In genomic region chr2:101981964-101982498, GRCm38 (mm10) we compare ENCODE assay signal across 22 mouse cellular contexts.
DNase-seq lines count a peak whose midpoint lies in the region; ATAC-seq lines count a peak whose summit lies in the region.
"Had no signal": no experiment of that assay in that cellular context is flagged by ENCODE, and none has a peak within 500 bp of the region (broad histone marks: within the 10 kb centered on the region; RNA-seq: fewer than 3 reads in every experiment).

No protein-coding gene starts in this region.

- H3K27me3 ChIP-seq in intestine, embryonic 14.5 days (replicated peaks; ENCODE audit: control insufficient read depth, insufficient read depth, low read length), result no peaks in the 10 kb centered on the region
- no peaks in the 10 kb centered on the region for H3K27me3 ChIP-seq in intestine, embryonic 16.5 days (replicated peaks; ENCODE audit: control insufficient read depth, insufficient read depth, low read length)
- no peaks in the 10 kb centered on the region for H3K27me3 ChIP-seq in lung, embryonic 15.5 days
- H3K27me3 ChIP-seq in embryonic facial prominence, embryonic 14.5 days (replicated peaks; ENCODE audit: control insufficient read depth, insufficient read depth, low read length), result no peaks in the 10 kb centered on the region
- H3K27me3 ChIP-seq: heart, embryonic 15.5 days; liver, embryonic 12.5 days; neural tube, embryonic 15.5 days had no signal

- peaks cover 24% of the 10 kb centered on the region for H3K4me1 ChIP-seq in intestine, embryonic 14.5 days (replicated peaks; ENCODE audit: control insufficient read depth, insufficient read depth, low read length)
- peaks cover 8% of the 10 kb centered on the region for H3K4me1 ChIP-seq in intestine, embryonic 16.5 days (ENCODE audit: control insufficient read depth, insufficient read depth, low read length)
- peaks cover 50% of the 10 kb centered on the region for H3K4me1 ChIP-seq in lung, embryonic 15.5 days
- H3K4me1 ChIP-seq in embryonic facial prominence, embryonic 14.5 days (ENCODE audit: control insufficient read depth, insufficient read depth, low read length), result peaks cover 47% of the 10 kb centered on the region

- H3K9ac ChIP-seq in intestine, embryonic 14.5 days (ENCODE audit: low read length), result no peak overlapping the region
- H3K9ac ChIP-seq in intestine, embryonic 16.5 days (ENCODE audit: low read depth, low read length), result no peak overlapping the region
- H3K9ac ChIP-seq in lung, embryonic 15.5 days, result no peak overlapping the region
- H3K9ac ChIP-seq in embryonic facial prominence, embryonic 14.5 days (ENCODE audit: low read depth, low read length), result no peak overlapping the region
- H3K9ac ChIP-seq: heart, embryonic 15.5 days; liver, embryonic 12.5 days; neural tube, embryonic 15.5 days had no signal

- DNase-seq in intestine, embryonic 14.5 days (ENCODE audit: low spot score), result peak; percentile 50
- DNase-seq in lung, postnatal 36 days, result no peak
- peak; percentile 33 for DNase-seq in NIH3T3 (ENCODE audit: low read depth)
- no peak for DNase-seq in embryonic facial prominence, embryonic 14.5 days (ENCODE audit: low spot score)
- DNase-seq in urinary bladder, postnatal 4 days (ENCODE audit: low spot score in 2 of 2), result no peak
- DNase-seq: adrenal gland, adult 2 months; cerebellum, adult 11 months; cerebellum, postnatal 14 days; gastrocnemius, adult 2 months; heart, adult 11 months; left cerebral cortex, postnatal 4 days; lung, postnatal 14 days; right cerebral cortex, postnatal 25 days had no signal

- H3K9me3 ChIP-seq in intestine, embryonic 14.5 days (ENCODE audit: control insufficient read depth, low read length), result no peaks in the 10 kb centered on the region
- H3K9me3 ChIP-seq in intestine, embryonic 16.5 days (ENCODE audit: control insufficient read depth, low read length), result no peaks in the 10 kb centered on the region
- H3K9me3 ChIP-seq in lung, embryonic 15.5 days, result no peaks in the 10 kb centered on the region
- no peaks in the 10 kb centered on the region for H3K9me3 ChIP-seq in embryonic facial prominence, embryonic 14.5 days (ENCODE audit: control insufficient read depth, low read length)
- H3K9me3 ChIP-seq: G1E; heart, embryonic 15.5 days; liver, embryonic 12.5 days; neural tube, embryonic 15.5 days had no signal

- H3K4me2 ChIP-seq in intestine, embryonic 14.5 days (ENCODE audit: low read length), result no peak overlapping the region
- H3K4me2 ChIP-seq in intestine, embryonic 16.5 days (ENCODE audit: low read depth, low read length), result no peak overlapping the region
- no peak overlapping the region for H3K4me2 ChIP-seq in lung, embryonic 15.5 days
- H3K4me2 ChIP-seq in embryonic facial prominence, embryonic 14.5 days (ENCODE audit: low read depth, low read length), result no peak overlapping the region
- H3K4me2 ChIP-seq: heart, embryonic 15.5 days; liver, embryonic 12.5 days; neural tube, embryonic 15.5 days had no signal

- H3K36me3 ChIP-seq in intestine, embryonic 14.5 days (ENCODE audit: control insufficient read depth, insufficient read depth, low read length), result no peaks in the 10 kb centered on the region
- no peaks in the 10 kb centered on the region for H3K36me3 ChIP-seq in intestine, embryonic 16.5 days (ENCODE audit: control insufficient read depth, insufficient read depth, low read length)
- no peaks in the 10 kb centered on the region for H3K36me3 ChIP-seq in lung, embryonic 15.5 days
- no peaks in the 10 kb centered on the region for H3K36me3 ChIP-seq in embryonic facial prominence, embryonic 14.5 days (ENCODE audit: control insufficient read depth, insufficient read depth, low read length)
- H3K36me3 ChIP-seq: G1E; heart, embryonic 15.5 days; liver, embryonic 12.5 days; neural tube, embryonic 15.5 days had no signal

- WGBS in intestine, embryonic 14.5 days, result 74% methylated on average over 6 of the region's 6 CpGs
- 76% methylated on average over 6 of the region's 6 CpGs for WGBS in intestine, embryonic 16.5 days
- WGBS in lung, embryonic 15.5 days, result 57% methylated on average over 6 of the region's 6 CpGs
- 89% methylated on average over 6 of the region's 6 CpGs for WGBS in embryonic facial prominence, embryonic 14.5 days

- H3K27ac ChIP-seq in intestine, embryonic 14.5 days (ENCODE audit: low read depth), result no peak overlapping the region
- no peak overlapping the region for H3K27ac ChIP-seq in intestine, embryonic 16.5 days (ENCODE audit: low read length)
- H3K27ac ChIP-seq in lung, embryonic 15.5 days, result no peak overlapping the region
- 0 out of 2 replicates have a peak overlapping the region, but pooled peaks have one; percentile 61 for H3K27ac ChIP-seq in embryonic facial prominence, embryonic 14.5 days (replicated peaks; ENCODE audit: low read depth, low read length)
- H3K27ac ChIP-seq: gastrocnemius, adult 2 months; heart, embryonic 15.5 days; liver, embryonic 12.5 days; neural tube, embryonic 15.5 days had no signal

- H3K4me3 ChIP-seq in intestine, embryonic 14.5 days (ENCODE audit: low read depth, low read length), result no peak overlapping the region
- no peak overlapping the region for H3K4me3 ChIP-seq in intestine, embryonic 16.5 days (ENCODE audit: low read length)
- H3K4me3 ChIP-seq in lung, embryonic 15.5 days, result no peak overlapping the region
- no peak overlapping the region for H3K4me3 ChIP-seq in embryonic facial prominence, embryonic 14.5 days (ENCODE audit: low read depth, low read length)
- H3K4me3 ChIP-seq: gastrocnemius, adult 2 months; heart, embryonic 15.5 days; liver, embryonic 12.5 days; myocyte; neural tube, embryonic 15.5 days had no signal

- no peak for ATAC-seq in intestine, embryonic 14.5 days (replicated peaks; ENCODE audit: low FRiP score, low TSS enrichment, low read depth)
- no peak for ATAC-seq in intestine, embryonic 16.5 days
- ATAC-seq in lung, embryonic 15.5 days (ENCODE audit: borderline replicate concordance, extremely low read depth, low FRiP score, low TSS enrichment), result peak; percentile 30; the same call in 1 of the 2 replicates
- ATAC-seq in embryonic facial prominence, embryonic 14.5 days (ENCODE audit: low read depth), result no peak
- ATAC-seq: CD4-positive, CD25-positive, alpha-beta regulatory T cell, adult 4 months; inflammation-experienced regulatory T-cells, adult 6 months; liver, embryonic 12.5 days had no signal

Comparison
In these comparisons a context has a peak if more than half of its experiments do, and no peak if none do; other contexts are left out.
1. DNase-seq: peak in intestine, embryonic 14.5 days (single experiment) and NIH3T3 (single experiment); none in lung, postnatal 36 days (single experiment), embryonic facial prominence, embryonic 14.5 days (single experiment) and urinary bladder, postnatal 4 days (0 of 2).